Mouse (Mus musculus) spleen, adult 18-20 months (tissue): Measurements from ENCODE around the gene Sez6l.

ENCODE experiments used
- DNase-seq, 2 experiments: peaks; one replicate each; pipeline ENCODE4 v3.0.0; 2022; ENCODE audit warnings: mixed read lengths in 2 of 2

Sez6l gene

GRCm38 (mm10) chr5:112584155-112584769, 7.3 kb upstream of the Sez6l start:
- DNase-seq = no peak

DNA sequence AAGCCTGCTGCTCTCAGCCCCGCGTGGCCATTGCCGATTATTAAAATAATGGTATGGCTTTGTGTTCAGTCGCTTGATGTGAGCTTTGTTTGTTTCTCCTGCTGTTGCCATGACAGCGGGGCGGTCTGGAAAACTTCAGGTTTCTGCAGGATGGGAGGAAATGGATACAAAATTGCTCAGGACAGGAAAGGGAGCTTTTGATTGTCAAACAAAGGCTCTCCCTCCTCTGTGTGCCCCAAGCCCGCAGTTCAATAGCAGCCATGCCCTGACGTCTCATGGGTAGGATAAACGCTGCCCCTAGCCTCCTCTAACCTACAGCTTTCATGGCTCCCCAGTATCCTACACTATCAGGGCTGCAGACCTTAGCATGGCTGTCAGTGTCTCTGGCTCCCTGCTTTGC, 6.3 kb upstream of the Sez6l start:
- no peak for DNase-seq

DNA sequence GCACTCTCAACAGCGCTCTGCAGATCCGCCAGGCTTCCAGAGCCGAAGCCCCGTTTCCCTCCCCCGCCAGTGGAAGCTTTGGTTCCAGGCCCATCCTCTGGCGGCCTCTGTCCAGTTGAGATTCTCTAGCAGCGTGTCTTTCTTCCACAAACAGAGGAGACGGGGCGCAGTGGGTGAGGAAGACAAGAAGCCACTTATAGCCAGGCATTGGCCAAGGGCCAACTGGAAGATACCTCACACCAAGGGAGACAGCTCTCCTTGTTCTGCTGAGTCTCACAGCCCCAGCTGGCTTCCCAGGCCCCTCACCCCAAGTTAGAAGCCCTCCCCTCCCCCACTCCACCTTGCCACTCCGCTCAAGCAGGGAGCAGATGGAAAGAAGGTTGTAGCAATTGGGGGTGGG, 765 bp upstream of the Sez6l start:
- no peak for DNase-seq

DNA sequence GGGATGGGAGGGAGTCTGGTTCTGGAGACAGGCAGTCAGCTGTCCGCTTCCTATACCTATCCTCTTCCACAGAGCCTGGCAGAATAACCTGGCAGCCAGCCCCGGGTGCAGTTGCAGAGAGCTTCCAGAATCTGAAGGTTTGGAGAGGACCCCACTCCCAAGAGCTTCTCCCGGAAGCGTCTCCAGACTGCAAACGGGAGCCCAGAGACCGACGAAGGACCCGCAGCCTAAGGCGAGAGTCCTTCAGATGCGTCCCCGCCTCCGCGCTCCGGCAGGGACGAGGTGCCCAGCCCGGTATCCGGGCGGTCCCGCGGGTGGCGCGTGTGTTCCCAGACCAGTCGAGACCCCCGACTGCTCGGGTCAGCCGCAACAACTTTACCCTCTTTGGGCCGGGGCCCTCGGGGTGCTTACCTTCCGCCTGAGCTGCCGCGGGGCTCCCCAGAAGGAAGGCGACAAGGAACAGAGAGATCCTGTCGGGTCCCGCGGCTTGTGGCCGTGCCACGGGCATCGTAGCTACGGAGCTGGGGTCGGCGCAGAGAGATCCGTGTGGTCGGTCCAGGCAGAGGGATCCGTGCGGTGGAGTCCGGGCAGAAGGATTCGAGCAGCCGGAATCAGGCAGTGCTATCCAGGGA, 508 bp downstream of the Sez6l start:
- DNase-seq = no peak

DNA sequence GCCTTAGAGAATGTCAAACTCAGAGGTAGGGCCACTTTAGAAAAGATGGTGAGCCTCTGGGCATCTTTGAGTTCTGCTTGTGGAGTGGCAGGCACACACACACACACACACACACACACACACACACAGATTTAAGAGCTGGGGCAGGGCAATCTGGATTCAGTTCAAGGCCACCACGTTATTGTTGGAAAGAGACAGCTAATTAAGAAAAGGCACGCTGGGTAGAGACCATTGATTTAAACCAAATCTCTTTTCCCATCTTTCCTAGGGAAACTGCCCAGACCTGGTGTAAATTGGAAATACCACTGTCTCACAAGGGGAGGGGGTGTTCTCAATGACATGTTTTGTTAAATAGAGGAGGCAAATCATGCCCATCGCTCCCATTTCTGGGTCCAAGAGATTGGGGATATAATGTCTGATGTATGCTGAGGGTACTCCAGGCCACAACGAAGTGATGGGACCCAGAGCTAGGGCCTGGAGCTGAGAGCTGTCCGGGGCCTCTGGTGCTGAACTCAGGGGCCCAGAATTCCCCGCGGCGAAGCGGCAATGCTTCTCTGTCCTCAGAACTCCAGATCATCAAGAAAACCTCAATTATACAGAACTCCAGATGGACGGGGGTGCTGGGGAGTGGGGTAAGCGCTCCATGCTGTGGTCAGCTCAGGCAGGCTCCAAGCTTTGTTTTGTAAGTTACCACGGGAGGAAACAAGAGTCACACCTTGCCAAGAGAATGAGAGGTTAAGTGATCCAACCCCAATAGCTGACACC, 1.7 kb downstream of the Sez6l start:
- DNase-seq = no peak

- peak in 1 of 2 experiments; percentile 9 for DNase-seq
These were observed 3.1 kb downstream of the Sez6l start for GRCm38 (mm10) chr5:112573916-112574315.

GRCm38 (mm10) chr5:112572217-112572616, 4.8 kb downstream of the Sez6l start:
- no peak for DNase-seq

DNA sequence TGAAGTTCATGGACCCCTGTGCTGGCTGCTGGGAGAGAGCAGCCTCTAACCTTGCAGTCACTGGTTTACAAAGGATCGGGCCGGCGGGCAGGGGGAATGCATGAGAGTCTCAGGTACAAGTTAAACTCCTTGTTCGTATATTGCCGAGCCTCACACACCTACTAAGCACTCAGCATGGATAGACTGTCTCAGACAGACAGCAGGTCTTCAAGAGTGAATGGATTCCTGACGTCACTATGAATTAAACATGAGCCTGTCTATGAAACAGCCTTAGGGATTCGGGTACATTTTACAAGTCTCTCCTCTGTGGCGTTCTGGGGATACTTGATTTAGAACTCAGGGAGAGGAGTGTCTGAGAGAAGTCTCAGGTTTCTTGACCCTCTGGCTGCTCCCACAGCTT, 11.5 kb downstream of the Sez6l start:
- DNase-seq = no peak

- DNase-seq = no peak
These were observed 11.9 kb downstream of the Sez6l start for GRCm38 (mm10) chr5:112565083-112565482.

DNA sequence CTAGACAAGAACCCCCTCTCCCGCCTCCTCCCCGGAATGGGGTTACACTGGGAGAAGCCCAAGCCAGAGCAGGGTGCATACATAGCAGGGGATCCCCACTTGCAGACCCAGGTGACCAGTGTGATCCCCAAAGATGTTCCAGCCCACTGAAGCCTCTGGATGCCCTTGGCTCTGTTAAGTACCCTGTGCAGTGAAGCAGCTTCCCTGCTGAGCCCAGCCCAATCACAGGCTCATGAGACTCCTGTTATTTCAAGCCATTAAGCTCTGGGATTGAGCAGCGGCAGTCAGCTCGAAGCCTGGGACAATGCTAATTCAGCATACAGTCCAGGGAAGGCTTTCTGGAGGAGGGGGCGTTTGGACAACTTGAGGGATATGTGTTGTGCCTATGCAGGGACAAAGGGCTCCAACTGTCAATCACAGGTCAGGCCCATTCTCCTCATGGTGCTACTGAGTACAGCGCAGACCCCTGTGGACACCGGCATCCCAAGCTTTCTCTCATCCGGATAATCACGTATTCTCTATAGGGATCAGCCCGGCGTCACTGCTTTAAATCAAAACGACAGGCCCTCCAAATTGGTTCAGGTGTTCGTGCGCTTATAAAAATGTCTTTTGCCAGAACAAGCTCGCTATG, 16.0 kb downstream of the Sez6l start:
- DNase-seq = no peak

DNA sequence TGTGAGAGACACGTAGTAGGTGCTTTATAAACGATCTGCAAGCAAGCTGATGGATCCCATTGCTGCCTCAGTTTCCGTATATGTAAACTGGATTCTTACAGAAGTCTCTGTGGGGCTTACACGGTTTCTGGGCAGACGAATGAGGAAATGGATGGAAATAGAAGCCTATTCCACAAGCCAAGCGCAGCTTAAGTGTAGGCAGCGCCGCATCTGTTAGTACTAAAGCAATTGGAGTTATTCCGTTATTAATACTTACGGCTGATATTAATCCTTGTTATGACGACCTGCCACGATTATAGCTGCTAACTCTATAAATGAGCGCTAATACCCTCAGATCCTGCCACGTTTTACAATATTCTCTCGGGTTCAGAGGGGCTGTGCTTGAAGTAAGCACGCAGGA, 16.8 kb downstream of the Sez6l start:
- no peak for DNase-seq

GRCm38 (mm10) chr5:112557396-112557795, 19.6 kb downstream of the Sez6l start:
- no peak for DNase-seq

DNA sequence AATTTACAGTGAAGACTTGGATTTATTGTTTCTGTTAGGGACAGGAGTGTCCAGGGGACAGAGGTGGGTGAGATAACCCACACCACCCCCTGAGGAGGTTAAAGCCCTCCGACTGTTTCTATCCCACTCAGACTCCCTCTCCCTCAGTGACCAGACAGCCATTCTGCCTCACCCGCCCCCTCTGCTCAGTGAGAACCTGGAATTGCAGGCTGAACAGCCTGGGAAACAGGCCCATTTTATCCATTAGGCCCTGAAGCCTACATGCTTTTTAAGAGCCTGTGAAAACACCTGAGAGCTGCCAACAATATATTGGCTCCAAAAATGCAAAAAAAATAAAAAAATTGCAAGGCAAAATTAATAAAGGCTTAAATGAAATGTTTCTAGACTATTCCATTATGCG, 20.3 kb downstream of the Sez6l start:
- no peak for DNase-seq

- DNase-seq = no peak
These were observed 22.5 kb downstream of the Sez6l start for GRCm38 (mm10) chr5:112554508-112554907.

- no peak for DNase-seq
These were observed 24.2 kb downstream of the Sez6l start for GRCm38 (mm10) chr5:112552786-112553185.

DNA sequence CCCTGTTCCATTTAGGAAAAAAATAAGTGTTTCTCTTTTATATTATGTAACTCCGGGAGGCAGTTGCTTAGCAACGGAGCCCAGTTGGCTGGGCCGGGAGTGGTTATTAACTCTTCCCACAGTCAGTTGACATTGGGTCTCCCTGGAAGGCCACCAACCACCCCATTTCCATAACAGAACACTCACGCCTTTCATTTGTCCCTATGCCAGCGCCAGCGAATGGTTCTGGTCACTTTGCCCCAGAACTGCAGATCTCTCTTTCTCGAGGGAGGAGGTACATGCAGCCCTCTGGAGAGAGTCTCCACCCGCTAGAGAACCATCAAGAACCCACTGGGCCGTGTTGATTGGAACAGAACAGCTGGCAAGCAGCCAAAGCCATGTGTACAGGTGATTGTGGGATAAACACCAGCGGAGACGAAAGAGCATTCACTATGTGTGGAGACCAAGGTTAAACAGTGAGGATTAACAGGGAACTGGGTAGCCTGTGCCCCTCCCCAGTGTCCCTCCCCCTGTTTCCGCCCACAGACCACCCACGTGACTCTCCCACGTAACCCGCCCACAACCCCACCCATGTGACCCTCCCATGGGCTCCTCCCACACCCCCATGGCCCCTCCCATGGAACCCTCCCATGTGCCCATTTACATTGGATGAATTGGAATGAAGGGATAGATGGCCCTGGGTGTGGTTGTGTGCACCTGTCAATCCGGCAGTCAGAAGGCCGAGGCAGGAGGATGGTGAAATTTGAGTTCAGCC, 24.8 kb downstream of the Sez6l start:
- no peak for DNase-seq

GRCm38 (mm10) chr5:112548846-112549620, 28.0 kb downstream of the Sez6l start:
- DNase-seq = no peak

DNA sequence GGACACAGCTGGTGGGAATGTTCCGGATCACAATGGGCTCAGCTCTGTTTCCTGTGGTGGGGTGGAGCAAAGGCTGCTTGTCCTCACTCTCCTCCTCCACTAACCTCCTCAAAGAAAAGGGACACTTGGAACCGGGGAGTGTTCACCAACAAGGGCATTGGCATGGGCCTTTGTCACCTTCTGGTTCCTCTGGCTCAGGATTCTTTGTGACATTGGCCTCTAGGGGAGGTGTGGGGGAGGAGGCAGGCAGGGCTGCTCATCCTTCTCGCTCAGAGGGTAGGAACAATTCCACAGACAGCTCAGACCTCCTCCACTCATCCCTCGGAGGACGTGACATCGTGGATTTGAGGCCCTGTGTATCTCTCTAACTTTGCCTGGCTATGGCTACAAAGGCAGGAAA, 30.2 kb downstream of the Sez6l start:
- DNase-seq = no peak

DNA sequence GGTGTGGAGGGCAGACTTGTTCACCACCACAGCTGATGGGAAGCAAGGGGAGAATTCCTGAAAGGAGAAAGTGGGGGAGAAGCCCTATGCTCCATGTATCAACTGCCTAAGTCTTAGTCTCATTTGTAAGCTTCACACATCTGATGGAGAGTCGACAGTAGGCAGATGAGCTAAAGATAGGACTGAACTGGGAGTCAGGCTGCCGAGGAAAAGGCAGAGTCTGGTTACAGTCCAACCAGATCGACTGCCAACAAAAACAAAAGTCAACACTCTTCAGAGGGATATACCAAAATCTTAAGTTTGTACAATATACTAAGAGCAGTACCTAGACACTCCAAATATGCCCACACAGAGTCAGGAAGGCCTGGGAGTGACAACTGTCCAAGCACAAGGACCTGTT, 38.7 kb downstream of the Sez6l start:
- DNase-seq = no peak

- no peak for DNase-seq
These were observed 41.1 kb downstream of the Sez6l start for GRCm38 (mm10) chr5:112535868-112536267.

DNA sequence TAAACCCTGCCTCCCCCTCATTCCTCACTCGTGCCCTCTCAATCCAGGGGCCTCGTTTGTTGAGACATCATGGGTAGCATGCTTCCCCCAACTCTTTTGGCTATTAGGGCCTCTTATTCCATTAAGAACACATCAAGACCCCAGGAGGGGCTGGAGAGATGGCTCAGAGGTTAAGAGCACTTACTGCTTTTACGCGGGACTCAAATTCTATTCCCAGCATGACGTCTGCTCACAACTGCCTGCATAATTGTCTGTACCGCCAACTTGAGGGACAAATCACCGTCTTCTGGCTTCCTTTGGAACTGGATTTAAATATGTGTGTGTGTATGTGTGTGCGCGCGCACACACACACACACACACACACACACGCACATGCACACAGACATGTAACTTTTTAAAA, 42.8 kb downstream of the Sez6l start:
- DNase-seq = no peak
